Mouse (Mus musculus) megakaryocyte, embryonic 14.5 days (primary cell): ENCODE results near the gene Hoxa9.

Experiments
- FLI1 ChIP-seq: IDR thresholded peaks from 2 replicates; pipeline ENCODE4 v1.6.1; 2012; ENCODE audit warnings: low read length, inconsistent platforms, mixed read lengths
- GATA1 ChIP-seq: IDR thresholded peaks from 3 replicates; pipeline ENCODE4 v1.6.1; 2012; ENCODE audit warnings: mixed read lengths, low read length, inconsistent platforms, borderline replicate concordance

DNA sequence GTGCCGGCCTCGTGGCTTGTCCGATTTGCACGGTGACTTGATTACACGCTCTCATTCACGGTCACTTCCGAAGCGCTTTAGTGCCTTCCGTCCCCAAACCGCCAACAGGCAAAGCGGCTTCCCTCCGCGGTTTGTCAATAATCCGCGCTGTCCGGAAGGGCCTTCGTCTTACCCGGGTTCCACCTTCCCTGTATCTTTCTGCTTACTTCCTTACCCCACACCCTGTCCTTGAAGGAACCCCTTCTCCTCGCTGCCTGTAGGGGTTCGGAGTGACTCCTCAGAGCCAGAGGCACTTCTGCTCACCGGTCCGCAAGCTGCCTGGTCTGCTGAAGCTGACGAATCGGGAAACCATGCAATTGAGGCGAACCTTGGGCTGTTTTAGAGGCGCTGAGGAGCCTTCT is 15.5 kb upstream of the Hoxa9 start:
- no peak for TF ChIP-seq GATA1
- no peak for TF ChIP-seq FLI1
